Mouse (Mus musculus) neural tube, embryonic 14.5 days (tissue): ENCODE data around the gene Gria4. TPM values are rescaled to one million over a fixed set of nuclear protein-coding genes. Genes with fewer than 3 reads are reported as not detected.
"Not testable (repeated sequence)": the region's sequence is repeated elsewhere in the genome, so short reads cannot be mapped to it uniquely, and the experiment has no call there.

Experiments
- ATAC-seq: fragments of 200-750 bp; cut with Nextera tagmentation; 2 replicates; pipeline ENCODE4 v1.8.0; 2017; ENCODE audit warnings: low read depth, mild to moderate bottlenecking, moderate TSS enrichment, moderate library complexity
- H3K27ac ChIP-seq: fragments of 300-500 bp; sonication (generic); 2 replicates; pipeline ENCODE4 v1.5.1; 2014; ENCODE audit warnings: low read depth, mild to moderate bottlenecking, control low read depth, low read length, moderate library complexity, mixed read lengths
- H3K27me3 ChIP-seq: fragments of 300-500 bp; sonication (generic); 2 replicates; pipeline ENCODE4 v1.6.1; 2014; ENCODE audit warnings: low read length; ENCODE audit not compliant: control insufficient read depth, insufficient read depth
- H3K36me3 ChIP-seq: fragments of 300-500 bp; sonication (generic); 2 replicates; pipeline ENCODE4 v1.6.1; 2014; ENCODE audit warnings: low read length, mixed read lengths; ENCODE audit not compliant: control insufficient read depth, insufficient read depth
- H3K4me1 ChIP-seq: fragments of 300-500 bp; sonication (generic); 2 replicates; pipeline ENCODE4 v1.6.1; 2014; ENCODE audit warnings: low read length; ENCODE audit not compliant: control insufficient read depth, insufficient read depth
- H3K4me2 ChIP-seq: fragments of 300-500 bp; sonication (generic); 2 replicates; pipeline ENCODE4 v1.6.1; 2014; ENCODE audit warnings: mild to moderate bottlenecking, low read depth, low read length, control low read depth
- H3K4me3 ChIP-seq: fragments of 300-500 bp; sonication (generic); 2 replicates; pipeline ENCODE4 v1.5.1; 2014; ENCODE audit warnings: low read depth, low read length, control low read depth, mixed read lengths
- H3K9ac ChIP-seq: fragments of 300-500 bp; sonication (generic); replicated peaks from 2 replicates; pipeline ENCODE4 v1.6.1; 2014; ENCODE audit warnings: low read depth, mild to moderate bottlenecking, control low read depth, low read length, mixed read lengths
- H3K9me3 ChIP-seq: fragments of 300-500 bp; sonication (generic); 2 replicates; pipeline ENCODE4 v1.6.1; 2016; ENCODE audit warnings: low read length; ENCODE audit not compliant: control insufficient read depth
- WGBS: fragments of 180-500 bp; shearing (Covaris S2); extraction: QIAGEN DNeasy Blood & Tissue Kit; methylation state at CpG from one replicate; pipeline ENCODE4 v1.1.7; 2014; 5-methylcytosine and 5-hydroxymethylcytosine counted together
- microRNA-seq: library from miRNA; unstranded; fragments of <30 nt; microRNA quantifications from one replicate; pipeline ENCODE4, GENCODE M21; 2016
- polyA plus RNA-seq: library from polyadenylated mRNA; unstranded; fragments of >200 nt; fragmentation: Nextera tagmentation; extraction: Ambion mirVana; gene quantifications from 2 replicates; pipeline ENCODE4 v1.2.1, GENCODE M21; 2014

Gria4 gene
- polyA plus RNA-seq, 1 experiment from 2014 or later: 72.8 TPM

- H3K4me2 ChIP-seq: no peak overlapping the region
- no peak for ATAC-seq
- H3K9me3 ChIP-seq: no peaks in the 10 kb centered on the region
- no peak overlapping the region for H3K27ac ChIP-seq
- H3K36me3 ChIP-seq: no peaks in the 10 kb centered on the region
- H3K9ac ChIP-seq: no peak overlapping the region
- WGBS: 89% methylated on average over 1 of the region's 1 CpGs
- H3K4me1 ChIP-seq: no peaks in the 10 kb centered on the region
- no peaks in the 10 kb centered on the region for H3K27me3 ChIP-seq
- H3K4me3 ChIP-seq: no peak overlapping the region
Observed at GRCm38 (mm10) chr9:4457644-4458043, 338.4 kb downstream of the Gria4 start.

- Histone ChIP-seq H3K9me3 (no peaks in the 10 kb centered on the region), H3K27ac (no peak overlapping the region), H3K4me3 (no peak overlapping the region), H3K27me3 (no peaks in the 10 kb centered on the region), H3K4me2 (no peak overlapping the region), H3K4me1 (no peaks in the 10 kb centered on the region), H3K36me3 (no peaks in the 10 kb centered on the region), H3K9ac (no peak overlapping the region)
- WGBS: 19% methylated on average over 2 of the region's 2 CpGs
- peak; percentile 76; the same call in 1 of the 2 replicates for ATAC-seq
Observed at GRCm38 (mm10) chr9:4442908-4443307, 353.1 kb downstream of the Gria4 start.

DNA sequence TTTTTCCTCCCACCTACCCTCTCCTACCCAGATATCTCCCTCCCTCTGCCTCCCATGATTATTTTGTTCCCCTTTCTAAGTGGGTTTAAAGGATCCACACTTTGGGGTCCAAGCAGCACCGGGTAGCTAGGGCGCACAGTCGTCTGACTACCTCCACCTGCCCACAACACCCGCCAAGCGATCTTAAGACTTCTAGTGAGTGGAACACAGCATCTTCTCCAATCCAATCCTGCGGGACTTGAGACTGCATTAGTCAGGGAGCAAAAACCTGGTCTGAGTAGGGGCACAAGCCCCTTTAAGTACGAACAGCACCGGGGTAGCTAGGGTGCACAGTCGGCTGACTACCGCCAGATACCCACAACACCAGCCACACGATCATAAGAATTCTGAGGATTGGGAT is 395.2 kb downstream of the Gria4 start:
- not testable (repeated sequence) for H3K36me3 ChIP-seq, H3K4me3 ChIP-seq, H3K27ac ChIP-seq, H3K9ac ChIP-seq, H3K4me2 ChIP-seq, H3K9me3 ChIP-seq, H3K4me1 ChIP-seq, ATAC-seq, H3K27me3 ChIP-seq
- WGBS: 95% methylated on average over 11 of the region's 11 CpGs

GRCm38 (mm10) chr9:4376640-4377120 is 419.4 kb downstream of the Gria4 start:
- Histone ChIP-seq H3K36me3 (no peaks in the 10 kb centered on the region), H3K4me1 (peaks cover 9% of the 10 kb centered on the region; the same call in 1 of the 2 replicates), H3K4me3 (peak overlapping the region; percentile 67), H3K4me2 (peak overlapping the region; percentile 56), H3K9ac (peak overlapping the region; percentile 68), H3K27ac (peak overlapping the region; percentile 60; the same call in 1 of the 2 replicates), H3K27me3 (no peaks in the 10 kb centered on the region), H3K9me3 (no peaks in the 10 kb centered on the region)
- WGBS: under 1% methylated on average over 15 of the region's 15 CpGs
- no peak; the same call in 1 of the 2 replicates for ATAC-seq

GRCm38 (mm10) chr9:4375828-4376639 is 420.0 kb downstream of the Gria4 start, which contains the start of gene Msantd4:
TSS of gene Msantd4 (plus strand) at chr9:4376562.
- peak; percentile 100 for ATAC-seq
- Histone ChIP-seq H3K27ac (peak within 1 kb of the TSS; percentile 64), H3K9ac (peak within 1 kb of the TSS; percentile 68), H3K4me1 (peaks cover 9% of the 10 kb centered on the region; the same call in 1 of the 2 replicates), H3K36me3 (no peaks in the 10 kb centered on the region), H3K27me3 (no peaks in the 10 kb centered on the region), H3K9me3 (no peaks in the 10 kb centered on the region), H3K4me2 (peak within 1 kb of the TSS; percentile 56), H3K4me3 (peak within 1 kb of the TSS; percentile 67)
- 1% methylated on average over 31 of the region's 31 CpGs for WGBS

Small RNAs within 50 kb of the gene (microRNA-seq; reads per million reads assigned to microRNA genes)
- gene Gm23811 (not detected), gene Gm23992 (not detected)
